Mouse (Mus musculus) heart, adult 8-10 months (tissue): Measurements from ENCODE around the gene Rab36. TPM values are rescaled to one million over a fixed set of nuclear protein-coding genes. Genes with fewer than 3 reads are reported as not detected.
"Not testable (repeated sequence)": the region's sequence is repeated elsewhere in the genome, so short reads cannot be mapped to it uniquely, and the experiment has no call there.

Source experiments
- DNase-seq: peaks from one replicate; pipeline ENCODE4 v3.0.0; 2022; ENCODE audit warnings: low spot score
- total RNA-seq, 4 experiments: library from RNA; stranded (reverse); gene quantifications; 2 replicates each; pipeline ENCODE4 v1.2.4; 2022

The Rab36 gene
- under 1 TPM; 0.46 to 0.97 (median 0.77) TPM for total RNA-seq

GRCm38 (mm10) chr10:75036883-75037379, at the start of gene Rab36:
Gene Rab36 (plus strand): TSS chr10:75037058.
- DNase-seq = peak; percentile 94

- DNase-seq = no peak
Measured at GRCm38 (mm10) chr10:74987698-74988470, 49.0 kb upstream of the Rab36 start.

GRCm38 (mm10) chr10:74989814-74990213, 47.0 kb upstream of the Rab36 start:
- DNase-seq = no peak

GRCm38 (mm10) chr10:74990584-74991322, 46.1 kb upstream of the Rab36 start:
- DNase-seq = no peak

- no peak for DNase-seq
Measured at GRCm38 (mm10) chr10:74994863-74995262, 42.0 kb upstream of the Rab36 start.

- DNase-seq = no peak
Measured at GRCm38 (mm10) chr10:74995377-74995776, 41.5 kb upstream of the Rab36 start.

GRCm38 (mm10) chr10:75001391-75001790, 35.5 kb upstream of the Rab36 start:
- no peak for DNase-seq

GRCm38 (mm10) chr10:75004067-75004466, 32.8 kb upstream of the Rab36 start:
- no peak for DNase-seq

- DNase-seq = no peak
Measured at GRCm38 (mm10) chr10:75006889-75007662, 29.8 kb upstream of the Rab36 start.

- DNase-seq = no peak
Measured at GRCm38 (mm10) chr10:75010704-75011103, 26.2 kb upstream of the Rab36 start.

GRCm38 (mm10) chr10:75015465-75015864, 21.4 kb upstream of the Rab36 start:
- DNase-seq = no peak

GRCm38 (mm10) chr10:75016481-75016880, 20.4 kb upstream of the Rab36 start:
- no peak for DNase-seq

- DNase-seq = no peak
Measured at GRCm38 (mm10) chr10:75020271-75020670, 16.6 kb upstream of the Rab36 start.

GRCm38 (mm10) chr10:75021138-75021537, 15.7 kb upstream of the Rab36 start:
- DNase-seq = peak; percentile 52

- no peak for DNase-seq
Measured at GRCm38 (mm10) chr10:75026491-75026890, 10.4 kb upstream of the Rab36 start.

- DNase-seq = no peak
Measured at GRCm38 (mm10) chr10:75028743-75029142, 8.1 kb upstream of the Rab36 start.

GRCm38 (mm10) chr10:75029677-75030076, 7.2 kb upstream of the Rab36 start:
- no peak for DNase-seq

- no peak for DNase-seq
Measured at GRCm38 (mm10) chr10:75030234-75030633, 6.6 kb upstream of the Rab36 start.

- DNase-seq = no peak
Measured at GRCm38 (mm10) chr10:75031345-75032114, 5.3 kb upstream of the Rab36 start.

- DNase-seq = peak; percentile 48
Measured at GRCm38 (mm10) chr10:75032395-75032794, 4.5 kb upstream of the Rab36 start, which contains the start of gene Rsph14. Gene Rsph14 (minus strand): TSS chr10:75032586.

- not testable (repeated sequence) for DNase-seq
Measured at GRCm38 (mm10) chr10:75042060-75042459, 5.2 kb downstream of the Rab36 start.
